Mouse (Mus musculus) heart, postnatal 0 days (tissue): ENCODE data around the gene Polg2. TPM values are rescaled to one million over a fixed set of nuclear protein-coding genes. Genes with fewer than 3 reads are reported as not detected.
A peak's percentile ranks its signal among the peaks of the same experiment; 100 is the strongest.
"Not testable (repeated sequence)": the region's sequence is repeated elsewhere in the genome, so short reads cannot be mapped to it uniquely, and the experiment has no call there.

Experiments used
- ATAC-seq: fragments of 200-750 bp; cut with Nextera tagmentation; 2 replicates; pipeline ENCODE4 v1.8.0; 2017; ENCODE audit warnings: low read depth, moderate number of reproducible peaks, moderate library complexity; ENCODE audit not compliant: insufficient read depth
- DNase-seq: peaks from one replicate; pipeline ENCODE4 v3.0.0-alpha.2; 2016; ENCODE audit warnings: low spot score
- H3K27ac ChIP-seq: fragments of 300-500 bp; sonication (generic); 2 replicates; pipeline ENCODE4 v1.5.1; 2014; ENCODE audit warnings: low read depth, mild to moderate bottlenecking
- H3K27me3 ChIP-seq: fragments of 300-500 bp; sonication (generic); 2 replicates; pipeline ENCODE4 v1.6.1; 2014; ENCODE audit warnings: low read length, mixed read lengths; ENCODE audit not compliant: control insufficient read depth, insufficient read depth
- H3K36me3 ChIP-seq: fragments of 300-500 bp; sonication (generic); replicated peaks from 2 replicates; pipeline ENCODE4 v1.6.1; 2014; ENCODE audit warnings: low read length, mixed read lengths; ENCODE audit not compliant: control insufficient read depth, insufficient read depth
- H3K4me1 ChIP-seq: fragments of 300-500 bp; sonication (generic); 2 replicates; pipeline ENCODE4 v1.6.1; 2014; ENCODE audit warnings: antibody characterized with exemption; ENCODE audit not compliant: control insufficient read depth, insufficient read depth
- H3K4me2 ChIP-seq: fragments of 300-500 bp; sonication (generic); 2 replicates; pipeline ENCODE4 v1.6.1; 2014; ENCODE audit warnings: low read depth, mild to moderate bottlenecking, low read length, moderate library complexity
- H3K4me3 ChIP-seq: fragments of 300-500 bp; sonication (generic); 2 replicates; pipeline ENCODE4 v1.5.1; 2014; ENCODE audit warnings: low read depth, low read length
- H3K9ac ChIP-seq: fragments of 300-500 bp; sonication (generic); replicated peaks from 2 replicates; pipeline ENCODE4 v1.6.1; 2014; ENCODE audit warnings: low read depth, low read length, mixed read lengths
- H3K9me3 ChIP-seq: fragments of 300-500 bp; sonication (generic); replicated peaks from 2 replicates; pipeline ENCODE4 v1.6.1; 2016; ENCODE audit warnings: low read length; ENCODE audit not compliant: control insufficient read depth
- CTCF ChIP-seq: IDR thresholded peaks from 2 replicates; pipeline ENCODE4 v1.5.1; 2016; ENCODE audit warnings: antibody characterized with exemption, control low read depth, low read depth
- EP300 ChIP-seq: IDR thresholded peaks from 2 replicates; pipeline ENCODE4 v1.6.1; 2016; ENCODE audit warnings: antibody characterized with exemption, low read depth
- WGBS: fragments of 180-500 bp; shearing (Covaris S2); extraction: QIAGEN DNeasy Blood & Tissue Kit; methylation state at CpG from one replicate; pipeline ENCODE4 v1.1.7; 2014; 5-methylcytosine and 5-hydroxymethylcytosine counted together
- polyA plus RNA-seq: library from polyadenylated mRNA; unstranded; fragments of >200 nt; fragmentation: Nextera tagmentation; extraction: Ambion mirVana; gene quantifications from 2 replicates; pipeline ENCODE4 v1.2.1, GENCODE M21; 2015
- total RNA-seq: library from RNA; depleted of rRNA; stranded (reverse); fragments of >200 nt; gene quantifications from 2 replicates; pipeline ENCODE4 v1.2.3, GENCODE M21; 2014; ENCODE audit warnings: low replicate concordance

Gene Polg2
- total and polyA plus RNA-seq, 2 experiments from 2014 or later: 1.1 to 7.2 TPM

DNA sequence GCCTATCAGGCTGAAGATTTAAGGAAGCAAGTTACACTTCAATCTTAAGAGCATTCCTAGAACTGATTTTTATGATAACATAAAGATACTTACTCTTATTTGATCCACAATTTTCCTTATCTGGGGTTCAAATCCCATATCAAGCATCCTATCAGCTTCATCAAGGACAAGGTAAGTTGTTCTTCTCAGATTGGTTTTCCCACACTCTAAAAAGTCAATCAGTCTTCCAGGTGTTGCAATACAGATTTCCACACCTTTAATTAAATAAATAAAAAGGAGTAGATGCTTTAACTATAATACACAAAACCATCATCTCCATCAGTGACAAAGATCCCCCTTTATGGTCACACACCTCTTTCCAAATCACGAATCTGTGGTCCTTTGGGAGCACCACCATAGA, 5.7 kb upstream of the Polg2 start:
- DNase-seq (no peak), ATAC-seq (no peak)
- WGBS: 74% methylated on average over 1 of the region's 1 CpGs
- Histone ChIP-seq H3K36me3 (peaks cover 59% of the 10 kb centered on the region), H3K27ac (no peak overlapping the region), H3K4me3 (no peak overlapping the region), H3K27me3 (no peaks in the 10 kb centered on the region), H3K9me3 (no peaks in the 10 kb centered on the region), H3K4me1 (peaks cover 15% of the 10 kb centered on the region), H3K9ac (no peak overlapping the region), H3K4me2 (no peak overlapping the region)
- TF ChIP-seq CTCF: no peak
- TF ChIP-seq EP300: no peak

DNA sequence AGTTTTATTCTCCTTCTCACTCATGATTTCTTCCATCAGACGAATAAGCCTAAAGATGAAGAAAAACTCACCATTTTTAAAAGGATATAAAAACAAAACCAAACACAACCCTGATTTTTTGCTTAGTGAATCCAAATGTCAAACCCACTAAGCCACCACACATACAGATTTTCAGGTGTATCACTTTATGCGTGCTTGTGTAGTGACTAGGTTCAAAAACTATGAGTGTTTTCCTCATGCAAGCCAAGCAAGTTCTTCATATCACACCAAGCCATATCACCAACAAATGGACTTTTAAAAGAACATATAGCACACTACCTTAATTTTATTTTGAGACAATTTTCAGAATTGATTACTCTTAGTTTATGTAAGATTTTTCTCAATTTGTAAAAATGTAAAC, 5.1 kb upstream of the Polg2 start:
- no peak for DNase-seq
- no peak overlapping the region for H3K27ac ChIP-seq
- no peak overlapping the region for H3K9ac ChIP-seq
- no peak for ATAC-seq
- WGBS: 74% methylated on average over 2 of the region's 2 CpGs
- H3K9me3 ChIP-seq: no peaks in the 10 kb centered on the region
- peaks cover 62% of the 10 kb centered on the region for H3K36me3 ChIP-seq
- TF ChIP-seq EP300: no peak
- no peak for TF ChIP-seq CTCF
- H3K4me3 ChIP-seq: no peak overlapping the region
- no peak overlapping the region for H3K4me2 ChIP-seq
- peaks cover 12% of the 10 kb centered on the region for H3K4me1 ChIP-seq
- H3K27me3 ChIP-seq: no peaks in the 10 kb centered on the region

DNA sequence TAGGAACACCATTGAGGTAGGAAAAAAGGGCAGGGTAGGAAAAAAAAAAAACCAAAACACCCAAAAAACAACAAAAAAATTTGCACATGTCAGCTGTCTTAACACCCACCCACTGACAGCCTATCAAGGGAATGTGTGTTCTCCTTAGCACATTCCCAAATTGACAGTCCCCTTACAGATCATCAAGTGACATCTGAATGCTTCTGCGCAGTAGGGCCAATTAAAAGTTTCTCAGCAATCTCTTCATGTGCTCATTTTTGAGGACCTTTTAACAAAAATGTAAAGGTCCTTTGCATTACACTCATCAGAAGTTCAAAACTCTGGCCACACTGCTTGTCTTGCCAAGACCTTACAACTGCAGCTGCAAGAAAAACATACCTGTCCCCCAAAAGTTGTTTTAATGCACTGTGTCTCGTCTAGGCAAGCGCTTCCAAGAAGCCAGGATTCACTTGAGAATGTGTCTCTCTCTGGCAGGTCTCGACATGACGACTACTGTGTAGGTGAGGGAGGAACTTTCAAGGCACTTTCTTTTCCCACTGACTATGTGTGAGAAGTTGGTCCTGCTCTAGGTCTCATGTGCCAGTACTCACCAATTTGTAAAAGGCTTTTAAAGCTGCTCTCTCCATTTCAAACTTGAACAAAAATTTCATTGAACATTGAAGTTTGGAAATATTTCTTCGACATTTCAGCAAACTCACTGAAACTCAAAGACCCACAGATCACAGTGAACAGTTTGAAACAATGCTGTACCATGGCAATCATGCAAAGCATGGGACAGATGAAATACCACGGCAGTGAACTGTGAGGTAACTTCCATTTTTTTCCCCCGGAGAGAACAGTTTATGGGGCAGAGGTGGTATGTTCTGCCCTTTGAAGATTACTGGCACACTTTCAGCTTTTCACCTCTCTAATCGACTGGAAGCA, 3.8 kb upstream of the Polg2 start:
- Histone ChIP-seq H3K27ac (no peak overlapping the region), H3K4me3 (no peak overlapping the region), H3K36me3 (peaks cover 62% of the 10 kb centered on the region), H3K9me3 (no peaks in the 10 kb centered on the region), H3K9ac (no peak overlapping the region), H3K4me1 (peaks cover 12% of the 10 kb centered on the region), H3K27me3 (no peaks in the 10 kb centered on the region), H3K4me2 (no peak overlapping the region)
- TF ChIP-seq EP300: no peak
- TF ChIP-seq CTCF: no peak
- DNase-seq: no peak
- 70% methylated on average over 9 of the region's 9 CpGs for WGBS
- ATAC-seq: no peak

- not testable (repeated sequence) for H3K4me3 ChIP-seq, ATAC-seq, H3K27ac ChIP-seq, H3K9me3 ChIP-seq, DNase-seq, H3K4me2 ChIP-seq, H3K9ac ChIP-seq, H3K27me3 ChIP-seq
- peaks cover 12% of the 10 kb centered on the region for H3K4me1 ChIP-seq
- 75% methylated on average over 7 of the region's 7 CpGs for WGBS
- peaks cover 62% of the 10 kb centered on the region for H3K36me3 ChIP-seq
Observed at GRCm38 (mm10) chr11:106782271-106782670, 2.9 kb upstream of the Polg2 start.

DNA sequence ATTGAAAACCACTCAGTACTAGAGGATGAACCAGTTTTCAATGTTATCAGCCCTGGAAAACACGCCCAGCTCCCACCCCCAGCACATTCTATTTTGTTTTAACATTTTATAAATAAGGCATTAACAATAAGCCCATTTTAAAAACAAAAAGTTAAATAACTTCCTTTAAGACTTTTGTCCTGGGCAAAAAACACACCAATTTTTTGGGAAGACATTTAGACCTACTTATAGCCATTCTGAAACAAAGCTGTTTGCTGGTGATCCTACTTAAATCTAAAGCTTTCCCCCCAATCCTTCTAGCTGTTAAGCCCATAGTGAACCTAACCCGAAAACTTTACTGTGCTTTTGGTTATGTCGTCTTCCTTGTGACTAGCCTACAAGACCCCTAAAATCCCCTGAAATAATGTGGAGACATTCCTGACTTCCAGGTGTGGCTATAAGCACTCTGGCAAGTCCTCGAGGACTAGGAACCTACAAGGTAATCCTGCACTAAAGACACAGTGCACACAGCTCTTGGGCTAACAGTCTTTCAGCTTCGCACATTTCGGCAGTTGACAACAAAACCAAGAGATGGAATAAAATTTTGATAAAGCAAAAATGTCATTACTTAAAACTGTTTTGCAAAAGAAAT, 1.4 kb upstream of the Polg2 start:
- 74% methylated on average over 6 of the region's 6 CpGs for WGBS
- TF ChIP-seq EP300 (no peak), CTCF (no peak)
- Histone ChIP-seq H3K4me1 (peaks cover 4% of the 10 kb centered on the region), H3K4me3 (no peak overlapping the region), H3K27me3 (no peaks in the 10 kb centered on the region), H3K27ac (no peak overlapping the region), H3K36me3 (peaks cover 63% of the 10 kb centered on the region), H3K4me2 (no peak overlapping the region), H3K9me3 (no peaks in the 10 kb centered on the region), H3K9ac (no peak overlapping the region)
- DNase-seq (no peak), ATAC-seq (no peak)

GRCm38 (mm10) chr11:106780089-106780425, 720 bp upstream of the Polg2 start:
- Histone ChIP-seq H3K4me1 (no peaks in the 10 kb centered on the region), H3K36me3 (peaks cover 63% of the 10 kb centered on the region), H3K27me3 (no peaks in the 10 kb centered on the region), H3K27ac (peak overlapping the region; percentile 94), H3K9me3 (no peaks in the 10 kb centered on the region), H3K9ac (no peak overlapping the region), H3K4me2 (peak overlapping the region; percentile 82), H3K4me3 (no peak overlapping the region)
- WGBS: 73% methylated on average over 4 of the region's 4 CpGs
- DNase-seq: no peak
- ATAC-seq: no peak
- TF ChIP-seq CTCF (no peak), EP300 (no peak)
